Mouse (Mus musculus) bone marrow, adult 2 months (tissue): ENCODE data around the gene Strbp. TPM values are rescaled to one million over a fixed set of nuclear protein-coding genes. Genes with fewer than 3 reads are reported as not detected.
A peak's percentile ranks its signal among the peaks of the same experiment; 100 is the strongest.

ENCODE experiments used
- H3K27ac ChIP-seq: fragments of 200-500 bp; 2 replicates; pipeline ENCODE4 v1.5.1; 2012; ENCODE audit warnings: low read depth, mild to moderate bottlenecking, control low read depth, inconsistent platforms, low read length; ENCODE audit not compliant: control insufficient read depth, poor library complexity, insufficient read depth
- H3K4me1 ChIP-seq: fragments of 200-500 bp; 2 replicates; pipeline ENCODE4 v1.6.1; 2011; ENCODE audit warnings: low read length; ENCODE audit not compliant: control insufficient read depth, insufficient read depth
- H3K4me3 ChIP-seq: fragments of 200-500 bp; replicated peaks from 2 replicates; pipeline ENCODE3; 2011; ENCODE audit warnings: mild to moderate bottlenecking, low read depth, low read length, control low read depth; ENCODE audit not compliant: control insufficient read depth
- CTCF ChIP-seq: fragments of 200-500 bp; IDR thresholded peaks from 2 replicates; pipeline ENCODE4 v1.5.1; 2011; ENCODE audit warnings: low read length, control low read depth; ENCODE audit not compliant: control insufficient read depth, insufficient read depth
- POLR2A ChIP-seq: fragments of 200-500 bp; IDR thresholded peaks from 2 replicates; pipeline ENCODE4 v1.6.1; 2011; ENCODE audit warnings: low read depth, mild to moderate bottlenecking, control low read depth, low read length, borderline replicate concordance; ENCODE audit not compliant: control insufficient read depth
- WGBS: fragments of 180-500 bp; shearing (Covaris S2); methylation state at CpG from one replicate; pipeline ENCODE4 v1.1.7; 2018; 5-methylcytosine and 5-hydroxymethylcytosine counted together
- polyA plus RNA-seq: library from polyadenylated mRNA; stranded (reverse); fragments of >200 nt; gene quantifications from 2 replicates; pipeline ENCODE4 v1.2.4, GENCODE M21; 2011; ENCODE audit warnings: low replicate concordance; ENCODE audit not compliant: missing spikeins, insufficient read depth, insufficient read length

Gene Strbp
- polyA plus RNA-seq, result 11.8 and 28.3 TPM in 2 replicates

GRCm38 (mm10) chr2:37703230-37703954, at the start of gene Strbp:
TSS of gene Strbp (minus strand) at chr2:37703859.
- H3K27ac ChIP-seq, result peak within 1 kb of the TSS; percentile 68
- 2% methylated on average over 98 of the region's 98 CpGs for WGBS
- H3K4me3 ChIP-seq, result peak within 1 kb of the TSS; percentile 84
- TF ChIP-seq POLR2A, result peak; percentile 18; the same call in 1 of the 2 replicates
- TF ChIP-seq CTCF, result no peak
- H3K4me1 ChIP-seq, result no peaks in the 10 kb centered on the region; the same call in 1 of the 2 replicates

GRCm38 (mm10) chr2:37751114-37751513, 47.5 kb upstream of the Strbp start:
- 72% methylated on average over 1 of the region's 1 CpGs for WGBS
- TF ChIP-seq CTCF, result no peak
- TF ChIP-seq POLR2A, result no peak

GRCm38 (mm10) chr2:37749323-37749722, 45.7 kb upstream of the Strbp start:
- H3K27ac ChIP-seq, result no peak overlapping the region
- TF ChIP-seq POLR2A (no peak), CTCF (no peak)
- 10% methylated on average over 6 of the region's 6 CpGs for WGBS
- H3K4me3 ChIP-seq, result no peak overlapping the region
- H3K4me1 ChIP-seq, result no peaks in the 10 kb centered on the region; the same call in 1 of the 2 replicates

More at GRCm38 (mm10) chr2:37751114-37751513, 47.5 kb upstream of the Strbp start:
- H3K4me1 ChIP-seq, result no peaks in the 10 kb centered on the region; the same call in 1 of the 2 replicates
- H3K4me3 ChIP-seq, result no peak overlapping the region
- no peak overlapping the region for H3K27ac ChIP-seq

- TF ChIP-seq POLR2A (no peak), CTCF (no peak)
- H3K27ac ChIP-seq, result no peak overlapping the region
- no peaks in the 10 kb centered on the region; the same call in 1 of the 2 replicates for H3K4me1 ChIP-seq
- H3K4me3 ChIP-seq, result no peak overlapping the region
- WGBS, result 81% methylated on average over 10 of the region's 10 CpGs
Observed at GRCm38 (mm10) chr2:37748442-37749066, 44.9 kb upstream of the Strbp start.

- 62% methylated on average over 2 of the region's 2 CpGs for WGBS
- no peak for TF ChIP-seq POLR2A
- no peak for TF ChIP-seq CTCF
Observed at GRCm38 (mm10) chr2:37747909-37748308, 44.2 kb upstream of the Strbp start.

GRCm38 (mm10) chr2:37746293-37747049, 42.8 kb upstream of the Strbp start:
- WGBS, result 78% methylated on average over 5 of the region's 5 CpGs
- Histone ChIP-seq H3K27ac (peak overlapping the region; percentile 6; the same call in 1 of the 2 replicates), H3K4me3 (no peak overlapping the region), H3K4me1 (no peaks in the 10 kb centered on the region; the same call in 1 of the 2 replicates)
- TF ChIP-seq CTCF (no peak), POLR2A (no peak)

More at GRCm38 (mm10) chr2:37747909-37748308, 44.2 kb upstream of the Strbp start:
- Histone ChIP-seq H3K4me3 (no peak overlapping the region), H3K27ac (no peak overlapping the region), H3K4me1 (no peaks in the 10 kb centered on the region; the same call in 1 of the 2 replicates)

- 91% methylated on average over 10 of the region's 10 CpGs for WGBS
- Histone ChIP-seq H3K4me3 (no peak overlapping the region), H3K27ac (no peak overlapping the region), H3K4me1 (no peaks in the 10 kb centered on the region; the same call in 1 of the 2 replicates)
- no peak for TF ChIP-seq POLR2A
- no peak for TF ChIP-seq CTCF
Observed at GRCm38 (mm10) chr2:37744773-37745395, 41.2 kb upstream of the Strbp start.
